Mouse (Mus musculus): ENCODE data around the gene Wrap53.
"Not testable (repeated sequence)": the region's sequence is repeated elsewhere in the genome, so short reads cannot be mapped to it uniquely, and the experiment has no call there.

Gene Wrap53

DNA sequence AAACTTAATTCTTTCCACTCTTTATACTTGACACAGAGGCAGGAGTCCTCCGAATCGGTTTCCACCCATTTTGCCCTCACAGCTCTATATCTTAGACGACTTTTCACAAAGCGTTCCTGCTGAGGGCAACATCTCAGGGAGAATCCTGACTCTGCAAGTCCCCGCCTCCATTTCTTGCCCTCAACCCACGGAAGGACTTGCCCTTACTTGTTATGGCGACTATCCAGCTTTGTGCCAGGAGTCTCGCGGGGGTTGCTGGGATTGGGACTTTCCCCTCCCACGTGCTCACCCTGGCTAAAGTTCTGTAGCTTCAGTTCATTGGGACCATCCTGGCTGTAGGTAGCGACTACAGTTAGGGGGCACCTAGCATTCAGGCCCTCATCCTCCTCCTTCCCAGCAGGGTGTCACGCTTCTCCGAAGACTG is at the start of gene Wrap53, which contains the start of gene Trp53:
TSS of gene Wrap53 (minus strand) at position 165 of the 424 bp plus-strand sequence.
TSS of gene Trp53 (plus strand) at position 269 of the 424 bp plus-strand sequence.
- DNase-seq (ENCODE audit: low read depth, low spot score) = peak; percentile 97

DNA sequence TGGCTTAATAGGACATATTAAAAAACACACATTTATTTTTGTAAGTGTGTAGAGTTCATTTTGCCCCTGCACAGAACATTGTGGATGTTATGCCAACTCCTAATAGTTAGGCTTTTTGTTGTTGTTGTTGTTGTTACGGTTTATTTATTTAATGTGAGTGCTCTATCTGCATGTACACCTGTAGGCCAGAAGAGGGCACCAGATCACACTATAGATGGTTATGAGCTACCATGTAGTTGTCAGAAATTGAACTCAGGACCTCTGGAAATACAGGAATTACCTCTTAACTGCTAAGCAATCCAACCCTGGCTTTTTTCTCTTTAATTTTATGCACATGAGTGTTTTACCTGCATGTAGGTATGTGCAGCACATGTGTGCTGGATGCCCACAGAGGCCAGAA is 49.7 kb upstream of the Wrap53 start:
- DNase-seq (ENCODE audit: low read depth, low spot score) = peak; percentile 47

DNA sequence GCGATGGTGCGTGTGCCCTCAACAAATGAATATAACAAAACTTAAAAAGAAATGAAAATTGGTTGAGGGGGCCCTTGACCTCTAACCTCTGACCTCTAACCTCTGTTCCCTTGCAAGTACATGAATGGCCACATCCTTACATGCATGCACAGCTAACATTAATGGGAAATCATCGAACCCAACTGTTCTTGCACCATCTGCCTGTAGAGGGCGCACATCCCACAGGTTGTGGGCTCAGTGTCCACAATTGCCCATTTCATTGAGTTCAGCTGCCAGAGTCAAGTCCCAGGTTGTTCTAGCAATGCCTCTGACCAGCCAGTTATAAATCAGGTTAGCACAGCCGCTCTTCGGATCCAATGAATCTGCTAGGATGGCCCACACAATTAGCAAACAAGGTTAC is 48.2 kb upstream of the Wrap53 start:
- DNase-seq (ENCODE audit: low read depth, low spot score) = peak; percentile 88

DNA sequence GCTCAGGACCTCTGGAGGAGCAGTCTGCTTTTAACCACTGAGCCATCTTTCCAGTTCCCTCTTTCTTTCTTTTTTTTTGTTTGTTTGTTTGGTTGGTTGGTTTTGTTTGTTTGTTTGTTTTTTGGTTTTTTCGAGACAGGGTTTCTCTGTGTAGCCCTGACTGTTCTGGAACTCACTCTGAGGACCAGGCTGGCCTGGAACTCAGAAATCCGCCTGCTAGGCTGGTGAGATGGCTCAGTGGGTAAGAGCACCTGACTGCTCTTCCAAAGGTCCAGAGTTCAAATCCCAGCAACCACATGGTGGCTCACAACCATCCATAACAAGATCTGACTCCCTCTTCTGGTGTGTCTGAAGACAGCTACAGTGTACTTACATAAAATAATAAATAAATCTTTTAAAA is 44.3 kb upstream of the Wrap53 start:
- DNase-seq (ENCODE audit: low read depth, low spot score) = not testable (repeated sequence)

DNA sequence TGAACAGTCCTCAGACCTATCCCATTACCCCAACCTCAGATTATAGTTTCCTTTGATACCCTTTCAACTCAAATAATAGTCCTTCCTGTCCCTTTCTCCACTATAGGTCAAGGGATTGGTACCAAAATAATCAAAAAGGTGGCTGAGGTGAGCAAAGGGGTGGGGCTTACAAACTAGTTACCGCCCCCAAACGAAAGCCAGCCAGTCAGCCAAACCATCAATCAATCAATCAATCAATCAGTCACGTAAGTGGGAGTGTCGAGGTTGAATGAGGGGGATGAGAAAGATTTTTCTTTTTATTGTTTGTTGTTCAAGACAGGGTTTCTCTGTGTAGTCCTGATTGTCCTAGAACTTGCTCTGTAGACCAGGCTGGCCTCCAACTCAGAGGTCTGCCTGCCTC is 43.0 kb upstream of the Wrap53 start:
- no peak for DNase-seq (ENCODE audit: low read depth, low spot score)

DNA sequence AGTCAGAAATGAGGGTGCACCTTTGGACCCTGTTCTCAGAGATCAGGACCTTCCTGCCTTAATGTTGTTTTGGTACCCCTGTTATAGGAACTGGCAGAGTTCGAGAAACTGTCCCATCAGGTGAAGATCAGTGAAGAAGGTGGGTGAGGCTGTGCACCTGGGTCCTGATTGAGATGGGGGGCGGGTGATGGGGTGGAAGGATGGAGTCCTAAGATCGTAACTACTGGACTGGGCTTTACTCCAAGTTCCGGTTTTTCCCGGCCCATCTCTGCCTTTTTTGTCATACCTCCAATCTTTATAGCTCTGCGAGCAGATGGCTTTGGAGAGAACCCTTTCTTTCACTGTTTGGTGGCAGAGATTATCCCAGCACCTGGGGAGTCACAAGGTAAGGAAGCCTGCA is 42.4 kb upstream of the Wrap53 start:
- peak; percentile 72 for DNase-seq (ENCODE audit: low read depth, low spot score)

DNA sequence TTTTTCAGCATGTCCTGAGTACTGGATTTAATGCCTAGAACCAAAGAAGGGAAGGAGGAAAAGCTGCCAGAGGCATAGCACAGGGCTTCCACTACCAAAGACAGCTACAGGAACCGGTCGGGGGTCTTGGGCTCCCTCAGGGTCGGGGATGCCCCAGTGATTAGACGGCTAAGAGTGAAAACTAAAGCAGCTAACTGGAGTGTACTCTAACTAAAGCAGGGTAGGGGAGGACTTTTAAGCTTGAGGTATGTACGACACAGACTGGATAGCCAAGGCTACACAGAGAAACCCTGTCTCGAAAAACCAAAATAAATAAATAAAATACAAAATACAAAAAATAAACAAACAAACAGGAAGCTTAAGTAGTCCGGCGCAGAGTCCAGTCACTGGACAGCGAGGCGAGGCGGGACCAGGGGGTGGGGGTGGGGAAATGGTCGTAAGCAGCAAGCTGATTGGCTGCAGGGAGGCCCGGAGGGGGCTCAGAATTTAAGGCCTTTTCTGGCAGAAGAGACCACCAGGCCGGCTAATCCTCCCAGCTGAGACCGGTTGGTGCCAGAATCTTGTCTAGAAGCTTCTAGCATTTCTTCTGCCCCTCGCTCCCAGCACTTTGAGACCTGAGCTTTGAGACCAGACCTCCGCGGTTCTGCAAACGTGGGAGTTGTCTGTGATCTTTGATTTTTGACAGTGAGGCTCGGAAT is 41.7 kb upstream of the Wrap53 start, which contains the start of gene Sat2:
TSS of gene Sat2 (plus strand) at position 454 of the 698 bp plus-strand sequence.
- peak; percentile 90 for DNase-seq (ENCODE audit: low read depth, low spot score)

DNA sequence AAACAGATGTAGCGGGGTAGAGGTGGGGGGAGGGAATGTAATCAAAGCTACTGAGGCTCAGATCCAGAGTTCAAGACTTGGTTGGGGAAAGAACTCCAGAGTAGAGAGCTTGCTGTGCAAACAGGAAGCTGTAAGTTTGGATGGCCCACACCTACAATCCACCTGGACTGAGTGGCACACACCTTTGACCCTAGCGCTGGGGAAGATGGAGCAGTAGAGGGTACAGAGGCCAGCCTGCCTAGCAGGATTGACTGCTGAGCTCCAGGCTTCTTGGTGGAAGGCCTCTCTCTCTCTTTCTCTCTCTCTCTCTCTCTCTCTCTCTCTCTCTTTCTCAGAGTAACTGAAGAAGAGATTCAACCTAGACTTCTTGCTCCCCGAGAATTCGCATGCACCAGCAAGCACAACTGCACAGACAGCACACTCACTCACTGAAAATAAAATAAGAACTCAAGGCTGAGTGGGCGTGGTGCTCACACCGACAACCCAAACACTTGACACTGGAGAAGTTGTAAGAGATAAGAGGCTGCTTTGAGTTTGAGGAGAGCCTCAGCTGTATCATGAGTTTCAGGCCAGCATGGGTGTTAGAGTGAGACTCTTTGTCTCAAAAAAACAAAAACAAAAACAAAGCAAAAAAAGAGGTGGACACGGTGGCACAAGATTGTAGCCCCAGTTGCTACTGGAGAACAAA is 40.5 kb upstream of the Wrap53 start:
- no peak for DNase-seq (ENCODE audit: low read depth, low spot score)

DNA sequence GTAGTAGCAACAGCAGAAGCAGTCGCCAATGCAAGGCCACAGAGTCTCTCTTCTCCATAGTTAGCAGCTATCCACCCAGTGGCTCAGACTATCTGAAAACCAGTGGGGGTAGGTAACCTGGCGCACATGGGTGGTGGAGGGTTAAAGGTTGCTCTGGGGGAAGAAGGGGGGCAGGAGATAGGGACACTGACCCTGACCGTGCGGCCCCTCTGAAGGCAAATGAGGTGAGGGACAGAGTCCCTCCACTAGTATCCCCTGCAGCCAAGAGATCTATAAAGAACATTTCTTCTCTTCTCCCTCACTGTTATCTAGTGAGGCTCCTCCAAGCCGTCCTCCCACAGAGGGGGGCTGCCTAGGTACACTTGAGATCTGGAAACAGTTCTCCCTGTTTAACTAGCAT is 37.8 kb upstream of the Wrap53 start, which contains the start of gene Shbg:
TSS of gene Shbg (minus strand) at position 101 of the 400 bp plus-strand sequence.
- DNase-seq (ENCODE audit: low read depth, low spot score) = no peak

DNA sequence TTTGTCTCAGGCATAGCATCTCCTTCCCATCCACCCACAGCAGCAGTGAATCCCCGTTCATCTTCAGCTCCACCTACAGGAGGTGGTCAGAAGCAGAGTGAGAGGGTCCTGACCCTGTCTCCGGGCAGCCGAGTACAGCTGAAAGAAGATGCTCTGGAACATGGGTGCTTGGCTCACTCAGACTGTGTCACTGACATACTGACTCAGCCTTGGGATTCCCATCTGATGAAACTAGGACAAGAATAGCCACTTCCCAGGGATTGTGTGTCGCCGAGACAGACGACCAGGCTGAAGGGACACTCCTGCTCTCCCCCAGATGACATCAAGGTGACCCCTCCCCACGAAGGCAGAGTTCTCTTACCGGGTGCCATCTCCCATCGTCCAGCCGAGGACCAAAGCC is 36.7 kb upstream of the Wrap53 start:
- no peak for DNase-seq (ENCODE audit: low read depth, low spot score)

DNA sequence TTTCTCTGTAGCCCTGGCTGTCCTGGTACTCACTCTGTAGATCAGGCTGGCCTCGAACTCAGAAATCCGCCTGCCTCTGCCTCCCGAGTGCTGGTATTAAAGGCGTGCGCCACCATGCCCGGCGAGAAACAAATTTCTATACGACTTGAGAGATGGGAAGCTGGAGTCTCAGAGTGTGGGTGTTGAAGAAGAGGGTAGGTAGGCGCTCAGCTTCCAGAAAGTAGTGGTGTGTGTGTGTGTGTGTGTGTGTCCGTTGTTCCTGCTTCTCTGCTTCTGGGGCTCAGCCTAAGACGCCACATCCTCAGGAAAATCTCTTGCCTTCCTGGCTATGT is 34.2 kb upstream of the Wrap53 start:
- DNase-seq (ENCODE audit: low read depth, low spot score) = peak; percentile 21

DNA sequence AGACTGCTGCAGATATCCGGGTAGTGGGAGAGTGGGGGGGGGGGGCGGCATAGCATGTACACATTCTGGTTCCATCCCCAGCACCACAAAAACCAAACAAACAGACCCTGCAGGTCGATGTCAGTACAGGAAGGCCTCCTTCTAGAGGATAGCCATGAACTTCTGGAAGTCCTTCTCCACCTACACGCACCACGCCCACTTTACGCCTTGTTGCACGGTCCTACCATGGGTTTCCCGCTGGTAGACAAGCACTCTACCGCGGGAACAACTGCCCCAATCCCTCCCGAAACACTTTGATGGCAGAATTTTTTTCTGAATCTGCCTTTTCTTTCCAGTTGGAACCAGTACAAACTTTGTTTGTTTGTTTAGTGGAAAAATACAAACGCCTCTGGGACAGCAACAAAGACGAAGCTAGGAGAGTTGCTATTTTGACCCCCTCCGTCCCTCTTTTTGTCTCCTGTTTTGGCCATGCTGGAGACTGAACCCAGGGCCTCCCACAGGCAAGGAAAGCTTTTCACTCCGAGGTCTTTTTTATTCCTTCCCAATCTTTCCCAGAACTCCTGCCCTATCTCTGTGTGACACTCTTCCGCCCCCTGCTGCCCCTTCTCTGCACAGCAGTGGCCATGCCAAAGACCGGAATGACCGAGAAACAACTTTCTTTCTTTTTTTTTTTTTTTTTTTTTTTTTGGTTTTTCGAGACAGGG is 33.6 kb upstream of the Wrap53 start:
- peak; percentile 82 for DNase-seq (ENCODE audit: low read depth, low spot score)

DNA sequence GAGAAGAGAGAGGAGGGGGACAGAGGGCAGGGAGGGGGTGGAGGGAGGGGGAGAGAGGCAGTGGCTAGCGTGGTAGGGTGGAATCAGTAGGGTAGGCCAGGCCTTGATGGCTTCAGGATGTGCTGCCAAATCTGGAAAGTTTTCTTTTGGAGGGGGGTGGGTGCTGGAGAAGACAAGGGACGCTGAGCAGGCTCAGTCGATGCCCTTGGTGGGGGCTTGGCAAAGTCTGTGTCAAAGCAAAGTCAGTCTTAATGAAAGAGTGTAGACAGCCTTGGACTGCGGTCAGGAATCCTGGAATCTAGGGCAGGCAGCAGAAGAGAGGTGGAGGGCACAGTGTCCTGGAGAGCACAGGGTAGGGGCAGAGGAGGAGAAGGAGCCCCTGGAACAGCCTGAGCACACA is 30.8 kb upstream of the Wrap53 start:
- DNase-seq (ENCODE audit: low read depth, low spot score) = no peak

DNA sequence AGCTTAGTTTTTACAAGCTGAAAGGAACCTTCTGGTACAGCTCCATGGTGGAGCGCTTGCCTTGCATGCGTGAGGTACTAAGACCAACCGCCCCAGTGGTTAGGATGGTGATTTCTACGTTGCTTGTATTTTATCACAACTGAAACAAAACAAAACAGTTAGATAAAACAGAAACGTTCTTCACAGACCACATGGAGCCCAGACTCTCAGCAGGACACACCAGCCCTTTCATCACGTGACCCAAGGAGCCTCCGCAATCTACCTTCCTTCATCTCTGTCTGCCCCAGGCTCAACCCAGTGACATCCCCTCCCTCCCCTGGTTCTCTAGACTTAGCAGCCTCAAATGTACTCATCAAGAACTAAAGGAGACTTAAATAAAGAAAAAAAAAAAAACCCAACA is 29.4 kb upstream of the Wrap53 start:
- no peak for DNase-seq (ENCODE audit: low read depth, low spot score)

DNA sequence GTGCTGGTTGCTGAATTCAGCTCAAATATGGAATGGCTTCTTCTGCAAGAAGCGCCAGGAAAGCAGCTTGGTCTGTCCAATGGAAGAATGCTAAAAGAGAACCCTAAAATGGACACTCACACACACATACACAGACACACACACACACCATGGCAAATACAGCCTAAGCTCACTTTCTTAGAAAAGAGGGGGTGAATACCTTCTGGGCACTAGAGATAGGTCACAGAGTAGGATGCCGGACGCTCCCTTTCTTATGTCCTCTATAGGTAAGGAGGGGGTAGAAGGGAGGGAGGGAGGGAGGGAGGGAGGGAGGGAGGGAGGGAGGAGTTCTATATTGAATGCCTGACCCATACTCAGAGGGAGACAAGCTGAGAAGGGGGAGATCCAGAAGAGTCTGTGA is 28.5 kb upstream of the Wrap53 start:
- DNase-seq (ENCODE audit: low read depth, low spot score) = no peak

DNA sequence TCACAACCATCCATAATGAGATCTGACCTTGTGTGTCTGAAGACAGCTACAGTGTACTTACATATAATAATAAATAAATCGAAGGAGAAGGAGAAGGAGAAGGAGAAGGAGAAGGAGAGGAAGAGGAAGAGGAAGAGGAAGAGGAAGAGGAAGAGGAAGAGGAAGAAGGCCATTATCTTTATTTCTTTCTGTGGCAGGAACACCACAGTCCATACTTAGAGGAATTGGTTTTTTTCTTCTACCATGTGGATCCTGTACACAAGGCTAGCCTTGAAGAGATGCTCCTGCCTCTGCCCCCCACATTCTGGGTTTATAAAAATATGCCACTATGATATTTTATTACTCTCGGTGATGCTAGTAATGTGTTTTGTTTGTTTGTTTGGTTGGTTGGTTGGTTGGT is 26.8 kb upstream of the Wrap53 start:
- no peak for DNase-seq (ENCODE audit: low read depth, low spot score)

DNA sequence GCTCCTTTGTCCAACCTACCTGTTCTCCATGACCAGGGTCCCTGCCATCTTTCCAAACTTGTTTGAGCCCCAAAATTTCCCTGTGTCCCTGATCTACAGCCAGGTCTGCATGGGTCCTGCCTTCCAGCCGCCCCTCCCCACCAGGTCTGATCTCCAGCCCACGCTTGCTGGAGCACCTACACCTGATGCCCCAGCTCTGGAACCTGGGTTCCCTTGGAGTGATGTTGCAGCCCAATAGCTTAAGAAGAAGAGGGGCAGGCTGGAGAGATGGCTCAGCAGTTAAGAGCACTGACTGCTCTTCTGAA is 26.4 kb upstream of the Wrap53 start:
- DNase-seq (ENCODE audit: low read depth, low spot score) = no peak

DNA sequence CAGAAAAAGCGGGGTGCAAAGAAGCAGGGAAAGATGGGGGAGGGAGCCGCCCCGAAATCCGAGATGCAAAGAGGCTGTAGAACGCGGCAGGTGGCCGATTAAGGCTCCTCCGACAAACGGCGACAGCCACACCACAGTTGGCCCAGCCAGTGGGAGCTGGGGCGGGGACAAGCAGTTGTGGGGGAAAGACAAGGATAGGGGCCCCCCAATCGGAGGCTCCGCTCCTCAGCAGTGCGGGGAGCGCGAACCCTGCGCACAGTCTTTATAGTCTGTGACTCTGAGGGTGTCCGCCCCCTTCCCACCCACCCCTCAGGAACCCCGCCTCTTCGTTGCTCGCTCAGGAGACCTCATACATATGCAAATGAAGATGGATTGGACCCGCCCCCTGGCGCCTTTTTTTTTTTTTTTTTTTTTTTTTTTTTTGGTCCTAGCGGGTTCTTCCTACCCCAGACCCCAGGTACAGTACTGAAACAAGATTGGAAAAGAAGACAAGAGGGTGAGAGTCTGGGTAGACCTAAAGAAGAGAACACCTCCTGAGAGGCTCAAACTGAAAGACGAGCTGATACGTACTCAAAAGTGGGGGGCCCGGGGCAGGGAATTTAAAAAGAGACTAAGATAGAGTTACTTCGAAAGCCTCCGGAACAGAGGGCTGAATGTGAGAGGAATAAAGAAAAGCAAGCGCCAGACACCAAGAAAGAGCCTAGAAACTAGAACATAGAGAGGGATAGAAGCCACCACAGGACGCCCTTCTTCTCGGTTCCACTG is 25.9 kb upstream of the Wrap53 start, which contains the start of gene Atp1b2:
TSS of gene Atp1b2 (minus strand) at position 217 of the 765 bp plus-strand sequence.
- peak; percentile 97 for DNase-seq (ENCODE audit: low read depth, low spot score)

DNA sequence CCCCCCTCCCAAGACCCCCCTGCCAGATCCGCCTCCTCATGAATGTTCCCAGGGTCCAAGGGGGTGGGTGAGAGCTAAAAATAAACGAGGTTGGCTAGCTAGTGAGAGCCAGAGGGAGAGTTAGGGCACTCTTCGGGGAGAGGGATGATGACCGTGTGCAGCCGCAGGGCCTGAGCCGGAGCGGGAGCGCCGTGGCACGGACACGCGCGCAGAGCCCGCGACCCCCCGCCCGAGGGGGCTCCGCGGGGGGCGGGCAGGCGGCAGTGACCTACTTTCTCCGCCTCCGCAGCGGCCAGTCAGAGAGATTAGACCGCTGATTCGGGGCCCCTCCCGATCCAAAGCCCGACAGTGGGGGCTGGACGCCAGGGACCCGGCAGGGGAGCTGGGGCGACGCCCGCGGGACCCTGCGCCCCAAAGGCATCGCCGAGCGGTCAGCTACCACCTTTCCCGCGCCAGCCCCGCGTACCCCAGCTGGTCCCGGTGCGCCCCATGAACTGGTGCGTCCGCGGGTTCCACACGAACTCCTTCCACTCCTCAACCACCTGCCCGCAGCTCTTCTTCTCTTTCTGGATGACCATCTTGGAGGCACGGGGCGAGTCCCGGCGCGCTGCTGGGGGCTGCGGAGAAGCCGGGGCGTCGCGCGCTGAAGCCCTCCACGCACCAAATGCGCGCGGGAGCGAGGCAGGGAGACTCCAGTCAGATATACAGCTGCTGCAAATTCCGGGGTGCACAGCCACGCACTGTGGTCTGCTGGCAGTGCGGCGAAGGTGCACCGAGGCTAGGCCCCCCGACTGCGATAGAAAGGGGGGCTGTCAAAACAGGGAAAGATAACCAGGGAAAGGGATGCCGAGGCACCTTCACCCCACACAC is 25.0 kb upstream of the Wrap53 start:
- peak; percentile 77 for DNase-seq (ENCODE audit: low read depth, low spot score)

DNA sequence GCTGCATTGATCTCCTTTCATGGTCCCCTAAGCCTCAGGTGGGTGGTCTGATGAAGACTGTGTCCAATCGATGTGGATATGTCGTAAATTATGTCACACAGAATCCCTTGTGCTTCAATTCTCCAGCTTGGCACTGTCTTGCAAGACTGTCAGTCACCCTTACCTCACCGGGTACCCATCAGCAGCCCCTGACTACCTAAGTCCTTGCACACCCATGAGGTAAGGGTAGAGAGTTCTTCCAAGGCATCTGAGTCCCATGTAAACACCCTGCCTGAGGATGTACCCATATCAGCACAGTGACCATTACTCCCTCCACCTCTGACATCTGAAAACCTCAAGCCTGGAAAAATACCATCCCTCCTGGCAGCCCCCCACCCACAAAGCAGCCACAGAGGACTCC is 24.3 kb upstream of the Wrap53 start:
- DNase-seq (ENCODE audit: low read depth, low spot score) = peak; percentile 39

DNA sequence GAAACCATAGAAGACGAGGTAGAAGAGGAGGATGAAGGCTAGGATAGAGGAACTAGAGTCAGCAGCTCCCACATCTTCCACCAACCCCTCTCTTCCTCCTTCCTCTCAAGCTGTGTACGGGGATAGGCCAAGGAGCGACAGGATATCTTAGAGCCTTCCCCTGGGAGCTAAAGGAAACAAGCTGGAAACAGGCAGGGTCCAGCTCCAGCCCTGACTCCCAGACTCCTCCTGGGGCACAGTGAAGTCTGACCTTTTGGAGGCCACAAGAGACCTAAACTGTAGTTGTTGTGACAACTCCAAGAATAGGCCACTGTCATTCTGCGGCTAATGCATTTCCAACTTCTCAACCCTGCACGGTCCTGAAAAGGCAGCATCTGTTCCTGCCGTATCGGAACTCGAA is 23.5 kb upstream of the Wrap53 start:
- DNase-seq (ENCODE audit: low read depth, low spot score) = no peak

All from brain, adult 2 months (tissue).